Mouse (Mus musculus): ENCODE measurements around the gene Trim8.

GRCm38 (mm10) chr19:46516667-46517528 lies 15.4 kb downstream of the Trim8 start:
- no peak for TF ChIP-seq CTCF (IDR thresholded peaks at IDR 0.05; ENCODE audit: insufficient read depth, low read length)
- peak; percentile 28; the same call in 1 of the 2 replicates for TF ChIP-seq POLR2A (IDR thresholded peaks at IDR 0.05; ENCODE audit: borderline replicate concordance, extremely low read depth, low read depth, low read length)
